Mouse (Mus musculus) layer of hippocampus, adult 9-10 months (tissue): ENCODE data around the gene Acvr1.

Experiments used
- DNase-seq: peaks from one replicate; pipeline ENCODE4 v3.0.0; 2022; ENCODE audit warnings: low spot score

The Acvr1 gene

GRCm38 (mm10) chr2:58478144-58478543, 88.8 kb downstream of the Acvr1 start:
- no peak for DNase-seq

DNA sequence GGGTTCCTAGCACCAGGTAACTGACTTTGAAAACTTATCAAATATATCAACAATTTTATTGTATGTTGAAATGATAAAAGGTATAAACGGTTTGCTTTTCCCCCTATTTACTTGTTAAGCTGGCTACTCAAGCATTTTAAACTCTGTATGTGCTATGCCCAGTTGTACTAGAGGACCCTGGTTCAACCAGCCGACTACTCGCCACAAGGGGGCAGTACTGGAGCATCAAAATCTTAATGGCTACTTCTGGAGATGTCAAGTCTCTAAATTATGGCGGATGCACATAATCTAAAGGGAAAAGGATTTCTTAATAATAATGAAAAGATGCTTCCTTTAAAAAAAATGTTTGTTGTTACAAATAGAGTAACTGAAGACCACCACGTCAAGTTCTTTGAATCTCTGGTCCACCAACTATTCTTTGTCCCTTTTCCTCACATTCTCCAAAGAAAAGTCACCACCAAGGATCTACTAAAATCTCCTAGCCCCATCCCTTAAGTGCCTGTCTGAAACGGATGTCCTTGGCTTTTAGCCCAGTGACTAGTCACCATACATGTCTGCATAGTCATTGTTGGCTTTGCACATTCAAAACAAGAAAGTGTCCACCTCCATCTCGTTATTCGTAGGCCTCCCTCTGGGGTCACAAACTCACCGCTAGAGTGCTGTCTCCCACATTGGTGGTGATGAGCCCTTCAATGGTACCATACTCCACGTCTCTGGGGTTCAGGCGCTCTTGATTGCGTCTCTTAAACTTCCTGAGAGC, 89.8 kb downstream of the Acvr1 start:
- peak; percentile 90 for DNase-seq

DNA sequence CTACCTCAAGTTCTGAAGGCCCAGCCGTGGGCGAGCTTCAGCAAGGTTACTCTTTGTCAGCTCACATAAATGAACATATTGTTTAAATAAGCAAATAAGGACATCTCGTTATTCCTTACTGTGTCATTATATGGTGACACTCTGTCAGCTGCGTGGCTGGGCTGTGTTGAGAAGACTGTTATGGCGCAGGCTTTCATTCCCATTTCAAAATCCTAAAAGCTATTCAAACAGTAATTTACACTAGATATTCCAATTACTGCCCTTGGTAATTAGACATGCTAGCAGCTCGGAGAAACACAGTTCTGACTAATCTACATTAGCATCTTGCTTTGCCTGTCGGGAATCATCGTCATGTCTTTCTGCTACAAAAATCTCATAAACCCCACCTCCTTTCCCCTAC, 91.4 kb downstream of the Acvr1 start:
- DNase-seq = no peak

- DNase-seq = no peak
These were observed 96.7 kb downstream of the Acvr1 start for GRCm38 (mm10) chr2:58470290-58470689.

- no peak for DNase-seq
These were observed 97.1 kb downstream of the Acvr1 start, which contains the start of gene Gm17409 for GRCm38 (mm10) chr2:58469816-58470215. Gene Gm17409, plus strand, starts transcription at chr2:58470116.

GRCm38 (mm10) chr2:58458820-58459371, 108.1 kb downstream of the Acvr1 start:
- DNase-seq = no peak

- no peak for DNase-seq
These were observed 109.5 kb downstream of the Acvr1 start for GRCm38 (mm10) chr2:58457488-58457865.

GRCm38 (mm10) chr2:58456843-58457487, 110.0 kb downstream of the Acvr1 start:
- DNase-seq = no peak

DNA sequence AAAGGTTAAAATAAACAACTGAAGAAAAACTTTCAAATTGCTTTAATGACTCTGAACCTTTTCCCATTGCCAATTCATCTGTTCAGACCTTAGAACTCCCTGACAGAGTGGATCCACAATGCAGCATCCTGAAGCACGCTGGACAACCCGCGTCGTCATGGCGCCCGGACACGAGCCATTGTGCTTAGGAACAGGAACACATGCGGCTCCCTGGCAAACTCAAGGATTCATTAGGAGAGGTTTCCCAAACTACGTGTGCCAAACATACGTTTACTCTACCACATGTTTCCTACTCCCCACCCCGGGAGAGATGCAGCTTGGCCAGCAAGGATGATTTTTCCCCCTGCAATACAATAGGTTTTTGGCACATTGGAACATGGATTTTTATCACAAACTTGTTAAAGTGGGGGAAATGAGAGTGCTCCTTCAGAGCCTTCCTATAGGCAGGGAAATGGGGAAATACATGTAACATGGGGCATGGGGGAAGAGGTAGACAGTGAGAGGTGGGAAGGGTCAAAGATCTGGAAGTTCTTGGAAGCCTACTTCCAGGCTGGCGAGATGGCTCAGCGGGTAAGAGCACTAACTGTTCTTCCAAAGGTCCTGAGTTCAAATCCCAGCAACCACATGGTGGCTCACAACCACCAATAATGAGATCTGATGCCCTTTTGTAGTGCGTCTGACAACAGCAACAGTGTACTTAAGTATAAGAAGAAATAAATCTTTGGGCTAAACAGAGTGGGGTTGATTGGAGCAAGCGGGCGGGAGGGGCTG, 112.7 kb downstream of the Acvr1 start:
- no peak for DNase-seq

DNA sequence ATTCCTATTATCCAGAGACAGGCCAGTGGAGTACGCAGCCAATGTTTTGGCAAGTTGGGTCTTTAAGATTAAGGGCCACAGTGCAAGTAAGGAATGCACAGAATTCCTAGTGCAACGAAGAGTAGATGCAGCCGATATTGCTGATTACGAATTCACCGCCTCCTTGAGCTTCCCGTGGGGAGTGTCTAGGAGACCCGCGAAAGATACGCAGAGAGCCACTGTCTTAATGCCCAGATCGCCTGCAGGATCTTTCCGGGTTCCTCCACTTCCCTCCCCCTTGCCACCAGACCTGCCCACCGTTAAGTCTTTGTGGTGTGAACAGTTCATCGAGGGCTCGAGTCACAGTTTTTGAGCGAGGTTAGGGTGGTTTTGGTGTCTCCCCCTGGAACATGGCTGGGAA, 120.0 kb downstream of the Acvr1 start:
- no peak for DNase-seq

GRCm38 (mm10) chr2:58443163-58443562, 123.8 kb downstream of the Acvr1 start:
- DNase-seq = no peak

- no peak for DNase-seq
These were observed 130.0 kb downstream of the Acvr1 start for GRCm38 (mm10) chr2:58436911-58437310.

- DNase-seq = no peak
These were observed 131.4 kb downstream of the Acvr1 start for GRCm38 (mm10) chr2:58435507-58435906.

DNA sequence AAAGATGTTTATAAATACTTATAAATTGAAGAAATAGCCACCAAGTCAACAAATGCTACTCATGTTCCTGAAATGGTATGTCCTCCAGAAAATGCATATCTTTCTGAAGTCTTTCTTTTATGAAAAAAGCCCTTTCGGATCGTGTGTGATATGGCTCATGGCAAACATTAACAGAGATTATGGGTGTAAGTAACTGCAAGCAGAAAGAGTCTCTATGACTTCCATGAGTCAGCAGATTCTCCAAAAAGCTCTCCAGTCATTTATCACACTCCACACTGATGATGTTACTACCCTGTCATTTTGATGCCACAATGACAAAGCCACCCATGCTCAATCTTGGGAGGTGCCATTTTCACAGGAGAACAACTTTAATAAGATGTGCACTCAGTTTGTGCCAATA, 132.5 kb downstream of the Acvr1 start:
- DNase-seq = no peak

DNA sequence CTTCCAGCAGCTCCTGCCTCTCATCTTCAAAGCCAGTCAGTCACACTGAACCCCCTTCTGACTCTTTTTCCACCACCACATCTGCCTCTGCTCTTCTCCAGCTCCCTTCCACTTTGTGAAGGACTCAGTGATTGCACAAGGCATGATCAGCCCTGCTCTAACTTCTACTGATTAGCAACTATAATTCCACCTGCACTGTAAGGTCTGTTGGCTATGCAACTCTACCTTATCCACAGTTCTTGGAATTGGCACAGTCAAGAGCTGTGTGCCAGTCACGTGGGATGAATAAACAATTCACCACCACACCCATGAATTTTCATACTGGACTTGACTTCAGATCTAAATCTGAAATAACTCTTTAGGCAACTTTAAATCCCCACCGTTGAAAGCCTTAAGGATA, 133.6 kb downstream of the Acvr1 start:
- no peak for DNase-seq

- DNase-seq = peak; percentile 27
These were observed 134.7 kb downstream of the Acvr1 start for GRCm38 (mm10) chr2:58432211-58432610.

DNA sequence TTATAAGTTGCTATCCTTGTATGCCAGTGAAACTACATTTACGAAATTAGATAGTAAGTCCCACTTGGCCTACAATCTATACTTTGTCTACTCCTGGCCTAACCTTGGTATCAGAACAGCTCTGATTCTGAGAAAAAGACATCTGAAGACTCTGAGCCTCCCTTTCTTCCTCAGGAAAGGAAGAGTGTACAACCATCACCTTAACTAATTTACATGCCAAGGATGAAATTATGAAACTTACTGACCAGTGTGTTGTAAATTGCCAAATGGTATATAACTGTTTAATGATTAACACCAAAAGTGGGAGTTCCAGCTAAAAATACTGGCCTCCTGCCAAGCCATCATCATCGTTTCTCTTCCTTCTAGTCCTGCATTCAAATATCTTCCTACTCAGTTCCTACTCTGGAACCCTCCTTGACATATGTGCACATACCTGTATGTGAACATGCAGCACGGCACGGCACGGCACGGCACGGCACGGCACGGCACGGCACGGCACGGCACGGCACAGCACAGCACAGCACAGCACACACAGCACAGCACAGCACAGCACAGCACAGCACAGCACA, 141.4 kb downstream of the Acvr1 start:
- no peak for DNase-seq

DNA sequence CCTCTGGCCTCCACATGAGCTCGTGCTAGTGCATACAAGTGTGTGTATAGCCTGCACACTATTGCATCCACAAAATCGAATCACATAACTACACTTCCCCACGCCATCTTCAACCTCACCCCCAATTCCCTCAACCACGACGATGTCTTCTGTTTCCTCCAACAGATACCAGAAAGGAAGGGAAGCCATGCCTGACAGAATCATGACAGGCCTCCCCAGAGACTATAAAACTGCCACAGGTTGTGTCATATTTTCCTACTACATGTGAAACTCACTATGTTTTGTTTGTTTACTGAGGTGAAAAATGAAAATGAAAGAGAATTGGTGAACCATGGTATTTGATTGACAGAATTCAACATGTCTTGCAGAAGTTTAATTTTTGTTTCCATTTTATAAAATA, 143.6 kb downstream of the Acvr1 start:
- no peak for DNase-seq

DNA sequence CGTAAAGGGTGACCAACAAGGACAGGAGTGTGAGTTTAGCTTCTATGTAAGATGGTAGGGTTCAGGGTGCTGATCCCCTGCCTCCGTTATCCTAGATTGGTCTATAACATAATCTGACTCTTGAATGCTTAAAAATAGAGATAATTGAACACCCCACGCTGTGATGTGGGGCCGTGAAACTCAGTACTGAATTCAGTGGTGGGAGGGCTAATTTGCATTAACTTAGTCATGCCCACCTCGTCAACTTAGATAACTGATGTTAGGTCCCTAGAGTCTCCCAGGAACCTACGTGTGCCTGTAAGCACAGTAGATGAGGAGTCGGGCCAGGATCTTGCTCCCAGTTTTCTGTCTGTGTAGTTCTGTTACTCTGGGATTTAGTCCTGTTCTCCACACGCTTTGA, 147.4 kb downstream of the Acvr1 start:
- no peak for DNase-seq

- DNase-seq = no peak
These were observed 148.8 kb downstream of the Acvr1 start for GRCm38 (mm10) chr2:58418109-58418508.

GRCm38 (mm10) chr2:58417684-58418083, 149.3 kb downstream of the Acvr1 start:
- DNase-seq = no peak

GRCm38 (mm10) chr2:58415037-58415436, 151.9 kb downstream of the Acvr1 start:
- no peak for DNase-seq
